Comparison of ENCODE assay signal across 8 mouse cellular contexts in genomic region chr17:24455523-24456206, GRCm38 (mm10). TPM values are rescaled to one million over a fixed set of nuclear protein-coding genes. Genes with fewer than 3 reads are reported as not detected.
A peak's percentile ranks its signal among the peaks of the same experiment; 100 is the strongest.
DNase-seq lines count a peak whose midpoint lies in the region; ATAC-seq lines count a peak whose summit lies in the region.
"Not testable (repeated sequence)": the region's sequence is repeated elsewhere in the genome, so short reads cannot be mapped to it uniquely, and the experiment has no call there.

No protein-coding gene starts in this region.

- H3K27ac ChIP-seq in embryonic facial prominence, embryonic 11.5 days (replicated peaks; ENCODE audit: low read depth, low read length); hindbrain, embryonic 14.5 days; midbrain, embryonic 14.5 days (replicated peaks; ENCODE audit: low read depth, low read length): not testable (repeated sequence)
- peak overlapping the region; percentile 99 for H3K27ac ChIP-seq in liver, embryonic 15.5 days (replicated peaks)
- H3K27ac ChIP-seq in stomach, embryonic 15.5 days: peak overlapping the region; percentile 65

- not testable (repeated sequence) for H3K36me3 ChIP-seq in embryonic facial prominence, embryonic 11.5 days (replicated peaks; ENCODE audit: control insufficient read depth, insufficient read depth, low read depth, low read length); midbrain, embryonic 14.5 days (ENCODE audit: control insufficient read depth, insufficient read depth, low read length); stomach, embryonic 15.5 days
- peaks cover 10% of the 10 kb centered on the region for H3K36me3 ChIP-seq in hindbrain, embryonic 14.5 days (replicated peaks; ENCODE audit: control insufficient read depth, insufficient read depth)
- H3K36me3 ChIP-seq in liver, embryonic 15.5 days (replicated peaks): peaks cover 10% of the 10 kb centered on the region

- peak; percentile 35 for DNase-seq in CD4-positive, CD25-positive, alpha-beta regulatory T cell, adult 2 months (ENCODE audit: low read depth, low spot score)
- not testable (repeated sequence) for DNase-seq in embryonic facial prominence, embryonic 11.5 days (ENCODE audit: low spot score); hindbrain, embryonic 14.5 days (ENCODE audit: low spot score); midbrain, embryonic 14.5 days
- DNase-seq in heart, adult 11 months: peak; percentile 92
- DNase-seq in kidney, postnatal 10 days: peak; percentile 19

- not testable (repeated sequence) for H3K4me2 ChIP-seq in embryonic facial prominence, embryonic 11.5 days (ENCODE audit: low read depth, low read length)
- peak overlapping the region; percentile 37 for H3K4me2 ChIP-seq in hindbrain, embryonic 14.5 days (replicated peaks)
- H3K4me2 ChIP-seq in liver, embryonic 15.5 days: peak overlapping the region; percentile 90
- peak overlapping the region; percentile 84 for H3K4me2 ChIP-seq in midbrain, embryonic 14.5 days (ENCODE audit: low read length)
- H3K4me2 ChIP-seq in stomach, embryonic 15.5 days: peak overlapping the region; percentile 42

- H3K4me3 ChIP-seq in embryonic facial prominence, embryonic 11.5 days (ENCODE audit: low read depth, low read length): peak overlapping the region; percentile 84; the same call in 1 of the 2 replicates
- not testable (repeated sequence) for H3K4me3 ChIP-seq in hindbrain, embryonic 14.5 days (replicated peaks; ENCODE audit: low read length)
- H3K4me3 ChIP-seq in liver, embryonic 15.5 days (replicated peaks): peak overlapping the region; percentile 82
- peak overlapping the region; percentile 91 for H3K4me3 ChIP-seq in midbrain, embryonic 14.5 days (replicated peaks; ENCODE audit: low read depth, low read length)
- peak overlapping the region; percentile 93 for H3K4me3 ChIP-seq in stomach, embryonic 15.5 days (replicated peaks)

- not testable (repeated sequence) for ATAC-seq in embryonic facial prominence, embryonic 11.5 days (replicated peaks; ENCODE audit: insufficient number of reproducible peaks, low FRiP score, low TSS enrichment, low read depth); hindbrain, embryonic 14.5 days (ENCODE audit: low FRiP score); liver, embryonic 15.5 days (ENCODE audit: insufficient read depth); midbrain, embryonic 14.5 days (ENCODE audit: low FRiP score, low TSS enrichment)
- ATAC-seq in stomach, embryonic 15.5 days (ENCODE audit: insufficient read depth, low FRiP score, low read depth): peak; percentile 4; the same call in 1 of the 2 replicates

- not testable (repeated sequence) for H3K9me3 ChIP-seq in embryonic facial prominence, embryonic 11.5 days (replicated peaks; ENCODE audit: control insufficient read depth, low read length); hindbrain, embryonic 14.5 days (ENCODE audit: control insufficient read depth, low read length); liver, embryonic 15.5 days (replicated peaks); midbrain, embryonic 14.5 days (ENCODE audit: control insufficient read depth, low read length); stomach, embryonic 15.5 days

- not testable (repeated sequence) for H3K4me1 ChIP-seq in embryonic facial prominence, embryonic 11.5 days (ENCODE audit: control insufficient read depth, insufficient read depth, low read length)
- peaks cover 14% of the 10 kb centered on the region for H3K4me1 ChIP-seq in hindbrain, embryonic 14.5 days (replicated peaks; ENCODE audit: control insufficient read depth, insufficient read depth, low read length)
- peaks cover 29% of the 10 kb centered on the region for H3K4me1 ChIP-seq in liver, embryonic 15.5 days (replicated peaks)
- H3K4me1 ChIP-seq in midbrain, embryonic 14.5 days (ENCODE audit: control insufficient read depth, insufficient read depth, low read length): peaks cover 15% of the 10 kb centered on the region
- H3K4me1 ChIP-seq in stomach, embryonic 15.5 days: peaks cover 15% of the 10 kb centered on the region

- WGBS in embryonic facial prominence, embryonic 11.5 days: 54% methylated on average over 10 of the region's 10 CpGs
- 55% methylated on average over 9 of the region's 10 CpGs for WGBS in hindbrain, embryonic 14.5 days
- WGBS in liver, embryonic 15.5 days (ENCODE audit: insufficient replicate concordance): 44% methylated on average over 10 of the region's 10 CpGs
- WGBS in midbrain, embryonic 14.5 days: 49% methylated on average over 10 of the region's 10 CpGs
- WGBS in stomach, embryonic 15.5 days: 47% methylated on average over 10 of the region's 10 CpGs

- H3K27me3 ChIP-seq in embryonic facial prominence, embryonic 11.5 days (ENCODE audit: control insufficient read depth, insufficient read depth, low read length); hindbrain, embryonic 14.5 days (ENCODE audit: control insufficient read depth, insufficient read depth, low read length); liver, embryonic 15.5 days; midbrain, embryonic 14.5 days (ENCODE audit: control insufficient read depth, insufficient read depth, low read length); stomach, embryonic 15.5 days (replicated peaks): not testable (repeated sequence)

- not testable (repeated sequence) for H3K9ac ChIP-seq in embryonic facial prominence, embryonic 11.5 days (replicated peaks; ENCODE audit: low read length); hindbrain, embryonic 14.5 days; midbrain, embryonic 14.5 days (replicated peaks; ENCODE audit: low read length); stomach, embryonic 15.5 days
- H3K9ac ChIP-seq in liver, embryonic 15.5 days: peak overlapping the region; percentile 43

RNA-seq across cellular contexts. Expression of gene Dnase1l2, which starts 12.8 kb away (rescaled TPM):
- 1.1 TPM in 2 replicates for polyA plus RNA-seq in embryonic facial prominence, embryonic 11.5 days (2014; fragmentation: Nextera tagmentation; extraction: Ambion mirVana)
- polyA plus RNA-seq in hindbrain, embryonic 14.5 days (2014; fragmentation: Nextera tagmentation; extraction: Ambion mirVana): 3.6 and 6.0 TPM in 2 replicates
- 0.39 and 0.41 TPM in 2 replicates for polyA plus RNA-seq in liver, embryonic 15.5 days (2015; fragmentation: Nextera tagmentation; extraction: Ambion mirVana)
- 4.2 and 6.1 TPM in 2 replicates for polyA plus RNA-seq in midbrain, embryonic 14.5 days (2014; fragmentation: Nextera tagmentation; extraction: Ambion mirVana)
- polyA plus RNA-seq in stomach, embryonic 15.5 days (2015; fragmentation: Nextera tagmentation; extraction: Ambion mirVana): 2.7 and 4.6 TPM in 2 replicates

RNA-seq across cellular contexts. Expression of gene E4f1, which starts 14.4 kb away (rescaled TPM):
- polyA plus RNA-seq in embryonic facial prominence, embryonic 11.5 days (2014; fragmentation: Nextera tagmentation; extraction: Ambion mirVana): 10.3 and 11.1 TPM in 2 replicates
- 20.6 and 25.8 TPM in 2 replicates for polyA plus RNA-seq in hindbrain, embryonic 14.5 days (2014; fragmentation: Nextera tagmentation; extraction: Ambion mirVana)
- 11.5 and 14.2 TPM in 2 replicates for polyA plus RNA-seq in liver, embryonic 15.5 days (2015; fragmentation: Nextera tagmentation; extraction: Ambion mirVana)
- 22.7 and 22.8 TPM in 2 replicates for polyA plus RNA-seq in midbrain, embryonic 14.5 days (2014; fragmentation: Nextera tagmentation; extraction: Ambion mirVana)
- 30.8 and 33.7 TPM in 2 replicates for polyA plus RNA-seq in stomach, embryonic 15.5 days (2015; fragmentation: Nextera tagmentation; extraction: Ambion mirVana)

RNA-seq across cellular contexts. Expression of gene Pgp, which starts 14.5 kb away (rescaled TPM):
- polyA plus RNA-seq in embryonic facial prominence, embryonic 11.5 days (2014; fragmentation: Nextera tagmentation; extraction: Ambion mirVana): 53.7 and 54.9 TPM in 2 replicates
- polyA plus RNA-seq in hindbrain, embryonic 14.5 days (2014; fragmentation: Nextera tagmentation; extraction: Ambion mirVana): 71.2 and 73.5 TPM in 2 replicates
- polyA plus RNA-seq in liver, embryonic 15.5 days (2015; fragmentation: Nextera tagmentation; extraction: Ambion mirVana): 60.5 and 61.2 TPM in 2 replicates
- 60.5 and 62.7 TPM in 2 replicates for polyA plus RNA-seq in midbrain, embryonic 14.5 days (2014; fragmentation: Nextera tagmentation; extraction: Ambion mirVana)
- 64.6 and 65.3 TPM in 2 replicates for polyA plus RNA-seq in stomach, embryonic 15.5 days (2015; fragmentation: Nextera tagmentation; extraction: Ambion mirVana)

RNA-seq across cellular contexts. Expression of gene Bricd5, which starts 18.0 kb away (rescaled TPM):
- 0.42 TPM in 1 of 2 replicates, not detected in the other for polyA plus RNA-seq in embryonic facial prominence, embryonic 11.5 days (2014; fragmentation: Nextera tagmentation; extraction: Ambion mirVana)
- 0.75 TPM in 1 of 2 replicates, not detected in the other for polyA plus RNA-seq in hindbrain, embryonic 14.5 days (2014; fragmentation: Nextera tagmentation; extraction: Ambion mirVana)
- 0.13 TPM in 1 of 2 replicates, not detected in the other for polyA plus RNA-seq in liver, embryonic 15.5 days (2015; fragmentation: Nextera tagmentation; extraction: Ambion mirVana)
- 0.45 TPM in 1 of 2 replicates, not detected in the other for polyA plus RNA-seq in midbrain, embryonic 14.5 days (2014; fragmentation: Nextera tagmentation; extraction: Ambion mirVana)
- polyA plus RNA-seq in stomach, embryonic 15.5 days (2015; fragmentation: Nextera tagmentation; extraction: Ambion mirVana): 0.31 TPM in 1 of 2 replicates, not detected in the other

RNA-seq across cellular contexts. Expression of gene Mlst8, which starts 23.2 kb away (rescaled TPM):
- polyA plus RNA-seq in embryonic facial prominence, embryonic 11.5 days (2014; fragmentation: Nextera tagmentation; extraction: Ambion mirVana): 30.3 and 32.0 TPM in 2 replicates
- 30.2 and 31.1 TPM in 2 replicates for polyA plus RNA-seq in hindbrain, embryonic 14.5 days (2014; fragmentation: Nextera tagmentation; extraction: Ambion mirVana)
- 12.0 and 13.6 TPM in 2 replicates for polyA plus RNA-seq in liver, embryonic 15.5 days (2015; fragmentation: Nextera tagmentation; extraction: Ambion mirVana)
- 36.2 and 43.0 TPM in 2 replicates for polyA plus RNA-seq in midbrain, embryonic 14.5 days (2014; fragmentation: Nextera tagmentation; extraction: Ambion mirVana)
- polyA plus RNA-seq in stomach, embryonic 15.5 days (2015; fragmentation: Nextera tagmentation; extraction: Ambion mirVana): 25.0 and 30.5 TPM in 2 replicates
